Mouse (Mus musculus) kidney, embryonic 14.5 days (tissue): ENCODE data around the gene Bbs2. TPM values are rescaled to one million over a fixed set of nuclear protein-coding genes. Genes with fewer than 3 reads are reported as not detected.
A peak's percentile ranks its signal among the peaks of the same experiment; 100 is the strongest.

Experiments
- ATAC-seq: fragments of 200-750 bp; cut with Nextera tagmentation; 2 replicates; pipeline ENCODE4 v1.8.0; 2017; ENCODE audit warnings: moderate number of reproducible peaks, mild to moderate bottlenecking, moderate TSS enrichment, moderate library complexity; ENCODE audit not compliant: low FRiP score, low TSS enrichment
- H3K27ac ChIP-seq: fragments of 300-500 bp; sonication (generic); 2 replicates; pipeline ENCODE4 v1.5.1; 2014; ENCODE audit warnings: low read depth, mild to moderate bottlenecking, low read length, moderate library complexity, mixed read lengths
- H3K27me3 ChIP-seq: fragments of 300-500 bp; sonication (generic); 2 replicates; pipeline ENCODE4 v1.6.1; 2014; ENCODE audit warnings: mild to moderate bottlenecking, low read length; ENCODE audit not compliant: control insufficient read depth, insufficient read depth
- H3K36me3 ChIP-seq: fragments of 300-500 bp; sonication (generic); 2 replicates; pipeline ENCODE4 v1.6.1; 2014; ENCODE audit warnings: low read length, mixed read lengths; ENCODE audit not compliant: control insufficient read depth, insufficient read depth
- H3K4me1 ChIP-seq: fragments of 300-500 bp; sonication (generic); 2 replicates; pipeline ENCODE4 v1.6.1; 2014; ENCODE audit warnings: low read length, mixed read lengths; ENCODE audit not compliant: control insufficient read depth, insufficient read depth
- H3K4me2 ChIP-seq: fragments of 300-500 bp; sonication (generic); replicated peaks from 2 replicates; pipeline ENCODE4 v1.6.1; 2014; ENCODE audit warnings: low read depth, mild to moderate bottlenecking, low read length
- H3K4me3 ChIP-seq: fragments of 300-500 bp; sonication (generic); 2 replicates; pipeline ENCODE4 v1.5.1; 2014; ENCODE audit warnings: mild to moderate bottlenecking, low read length
- H3K9ac ChIP-seq: fragments of 300-500 bp; sonication (generic); 2 replicates; pipeline ENCODE4 v1.6.1; 2014; ENCODE audit warnings: low read depth, mild to moderate bottlenecking, low read length, moderate library complexity
- H3K9me3 ChIP-seq: fragments of 300-500 bp; sonication (generic); 2 replicates; pipeline ENCODE4 v1.6.1; 2016; ENCODE audit warnings: low read length; ENCODE audit not compliant: control insufficient read depth
- WGBS: fragments of 180-500 bp; shearing (Covaris S2); extraction: QIAGEN DNeasy Blood & Tissue Kit; methylation state at CpG from one replicate; pipeline ENCODE4 v1.1.7; 2014; 5-methylcytosine and 5-hydroxymethylcytosine counted together
- polyA plus RNA-seq: library from polyadenylated mRNA; unstranded; fragments of >200 nt; fragmentation: Nextera tagmentation; extraction: Ambion mirVana; gene quantifications from 2 replicates; pipeline ENCODE4 v1.2.1, GENCODE M21; 2014

The Bbs2 gene
- polyA plus RNA-seq, 1 experiment from 2014 or later, result 16.8 TPM

GRCm38 (mm10) chr8:94109835-94110234 is 11.1 kb upstream of the Bbs2 start:
- Histone ChIP-seq H3K4me1 (no peaks in the 10 kb centered on the region), H3K36me3 (no peaks in the 10 kb centered on the region), H3K27ac (no peak overlapping the region), H3K9ac (no peak overlapping the region), H3K4me3 (no peak overlapping the region), H3K9me3 (no peaks in the 10 kb centered on the region), H3K27me3 (no peaks in the 10 kb centered on the region), H3K4me2 (no peak overlapping the region)
- 75% methylated on average over 5 of the region's 5 CpGs for WGBS
- ATAC-seq, result no peak

GRCm38 (mm10) chr8:94109396-94109795 is 10.7 kb upstream of the Bbs2 start:
- Histone ChIP-seq H3K27me3 (no peaks in the 10 kb centered on the region), H3K9me3 (no peaks in the 10 kb centered on the region), H3K4me1 (no peaks in the 10 kb centered on the region), H3K4me3 (no peak overlapping the region), H3K27ac (no peak overlapping the region), H3K4me2 (no peak overlapping the region), H3K36me3 (no peaks in the 10 kb centered on the region), H3K9ac (no peak overlapping the region)
- no peak for ATAC-seq
- 81% methylated on average over 6 of the region's 6 CpGs for WGBS

- Histone ChIP-seq H3K27me3 (no peaks in the 10 kb centered on the region), H3K4me3 (no peak overlapping the region), H3K4me2 (no peak overlapping the region), H3K9ac (no peak overlapping the region), H3K9me3 (no peaks in the 10 kb centered on the region), H3K36me3 (no peaks in the 10 kb centered on the region), H3K4me1 (no peaks in the 10 kb centered on the region), H3K27ac (no peak overlapping the region)
- WGBS, result 66% methylated on average over 3 of the region's 3 CpGs
- ATAC-seq, result no peak
Measured at GRCm38 (mm10) chr8:94107871-94108270, 9.1 kb upstream of the Bbs2 start.

- no peak overlapping the region for H3K4me2 ChIP-seq
- no peak overlapping the region for H3K4me3 ChIP-seq
- no peak overlapping the region for H3K9ac ChIP-seq
- H3K4me1 ChIP-seq, result no peaks in the 10 kb centered on the region
- ATAC-seq, result no peak
- H3K27ac ChIP-seq, result no peak overlapping the region
- no peaks in the 10 kb centered on the region for H3K36me3 ChIP-seq
- H3K27me3 ChIP-seq, result no peaks in the 10 kb centered on the region
- no peaks in the 10 kb centered on the region for H3K9me3 ChIP-seq
- 57% methylated on average over 5 of the region's 5 CpGs for WGBS
Measured at GRCm38 (mm10) chr8:94104146-94104545, 5.4 kb upstream of the Bbs2 start.

- peak overlapping the region; percentile 96 for H3K27ac ChIP-seq
- no peaks in the 10 kb centered on the region for H3K27me3 ChIP-seq
- 31% methylated on average over 4 of the region's 4 CpGs for WGBS
- 0 out of 2 replicates have a peak, but pooled peaks cover 5% of the 10 kb centered on the region for H3K4me1 ChIP-seq
- ATAC-seq, result no peak
- no peaks in the 10 kb centered on the region for H3K9me3 ChIP-seq
- H3K4me3 ChIP-seq, result peak overlapping the region; percentile 67; the same call in 1 of the 2 replicates
- no peaks in the 10 kb centered on the region for H3K36me3 ChIP-seq
- peak overlapping the region; percentile 70 for H3K9ac ChIP-seq
- peak overlapping the region; percentile 75 for H3K4me2 ChIP-seq
Measured at GRCm38 (mm10) chr8:94098996-94099395, 268 bp upstream of the Bbs2 start.

- 0 out of 2 replicates have a peak, but pooled peaks cover 5% of the 10 kb centered on the region for H3K4me1 ChIP-seq
- H3K4me3 ChIP-seq, result no peak overlapping the region
- no peaks in the 10 kb centered on the region for H3K27me3 ChIP-seq
- ATAC-seq, result no peak
- no peaks in the 10 kb centered on the region for H3K36me3 ChIP-seq
- H3K27ac ChIP-seq, result no peak overlapping the region
- 85% methylated on average over 6 of the region's 6 CpGs for WGBS
- H3K9ac ChIP-seq, result no peak overlapping the region
- H3K9me3 ChIP-seq, result no peaks in the 10 kb centered on the region
- no peak overlapping the region for H3K4me2 ChIP-seq
Measured at GRCm38 (mm10) chr8:94094281-94094680, 4.4 kb downstream of the Bbs2 start.

GRCm38 (mm10) chr8:94092848-94093247 is 5.9 kb downstream of the Bbs2 start:
- Histone ChIP-seq H3K4me3 (no peak overlapping the region), H3K9me3 (no peaks in the 10 kb centered on the region), H3K4me2 (no peak overlapping the region), H3K4me1 (no peaks in the 10 kb centered on the region), H3K36me3 (no peaks in the 10 kb centered on the region), H3K27me3 (no peaks in the 10 kb centered on the region), H3K27ac (no peak overlapping the region), H3K9ac (no peak overlapping the region)
- 81% methylated on average over 9 of the region's 9 CpGs for WGBS
- no peak for ATAC-seq

- H3K4me1 ChIP-seq, result no peaks in the 10 kb centered on the region
- no peaks in the 10 kb centered on the region for H3K27me3 ChIP-seq
- no peaks in the 10 kb centered on the region for H3K36me3 ChIP-seq
- WGBS, result 70% methylated on average over 6 of the region's 6 CpGs
- no peak overlapping the region for H3K9ac ChIP-seq
- H3K27ac ChIP-seq, result no peak overlapping the region
- H3K4me2 ChIP-seq, result no peak overlapping the region
- ATAC-seq, result no peak
- no peak overlapping the region for H3K4me3 ChIP-seq
- H3K9me3 ChIP-seq, result no peaks in the 10 kb centered on the region
Measured at GRCm38 (mm10) chr8:94089715-94090114, 9.0 kb downstream of the Bbs2 start.

- H3K27me3 ChIP-seq, result no peaks in the 10 kb centered on the region
- H3K36me3 ChIP-seq, result no peaks in the 10 kb centered on the region
- H3K4me3 ChIP-seq, result no peak overlapping the region
- no peak for ATAC-seq
- no peak overlapping the region for H3K4me2 ChIP-seq
- no peaks in the 10 kb centered on the region for H3K4me1 ChIP-seq
- H3K27ac ChIP-seq, result no peak overlapping the region
- H3K9me3 ChIP-seq, result no peaks in the 10 kb centered on the region
- H3K9ac ChIP-seq, result no peak overlapping the region
- WGBS, result 86% methylated on average over 9 of the region's 9 CpGs
Measured at GRCm38 (mm10) chr8:94087964-94088363, 10.8 kb downstream of the Bbs2 start.
